Mouse (Mus musculus) neural tube, embryonic 13.5 days (tissue): ENCODE measurements around the gene Gm5431. TPM values are rescaled to one million over a fixed set of nuclear protein-coding genes. Genes with fewer than 3 reads are reported as not detected.
"Not testable (repeated sequence)": the region's sequence is repeated elsewhere in the genome, so short reads cannot be mapped to it uniquely, and the experiment has no call there.

Experiments used
- ATAC-seq: fragments of 200-750 bp; cut with Nextera tagmentation; 2 replicates; pipeline ENCODE4 v1.8.0; 2017; ENCODE audit warnings: low read depth, mild to moderate bottlenecking, moderate TSS enrichment, moderate library complexity
- H3K27ac ChIP-seq: fragments of 300-500 bp; sonication (generic); replicated peaks from 2 replicates; pipeline ENCODE4 v1.5.1; 2015; ENCODE audit warnings: moderate library complexity, mild to moderate bottlenecking, inconsistent platforms
- H3K27me3 ChIP-seq: fragments of 300-500 bp; sonication (generic); 2 replicates; pipeline ENCODE4 v1.6.1; 2015; ENCODE audit warnings: mild to moderate bottlenecking, inconsistent platforms
- H3K36me3 ChIP-seq: fragments of 300-500 bp; sonication (generic); 2 replicates; pipeline ENCODE4 v1.6.1; 2015; ENCODE audit warnings: mild to moderate bottlenecking, inconsistent platforms
- H3K4me1 ChIP-seq: fragments of 300-500 bp; sonication (generic); replicated peaks from 2 replicates; pipeline ENCODE4 v1.6.1; 2015; ENCODE audit warnings: inconsistent platforms
- H3K4me2 ChIP-seq: fragments of 300-500 bp; sonication (generic); 2 replicates; pipeline ENCODE4 v1.6.1; 2015; ENCODE audit warnings: inconsistent platforms, mild to moderate bottlenecking, moderate library complexity
- H3K4me3 ChIP-seq: fragments of 300-500 bp; sonication (generic); 2 replicates; pipeline ENCODE4 v1.5.1; 2015; ENCODE audit warnings: mild to moderate bottlenecking, inconsistent platforms
- H3K9ac ChIP-seq: fragments of 300-500 bp; sonication (generic); 2 replicates; pipeline ENCODE4 v1.6.1; 2015; ENCODE audit warnings: moderate library complexity, mild to moderate bottlenecking, inconsistent platforms
- H3K9me3 ChIP-seq: fragments of 300-500 bp; sonication (generic); 2 replicates; pipeline ENCODE4 v1.6.1; 2016; ENCODE audit warnings: inconsistent platforms
- WGBS: fragments of 180-500 bp; shearing (Covaris S2); methylation state at CpG from one replicate; pipeline ENCODE4 v1.1.7; 2015; 5-methylcytosine and 5-hydroxymethylcytosine counted together
- polyA plus RNA-seq: library from polyadenylated mRNA; unstranded; fragments of >200 nt; fragmentation: Nextera tagmentation; extraction: Ambion mirVana; gene quantifications from 2 replicates; pipeline ENCODE4 v1.2.1, GENCODE M21; 2015

The Gm5431 gene
- 0.18 and 0.34 TPM in 2 replicates for polyA plus RNA-seq

DNA sequence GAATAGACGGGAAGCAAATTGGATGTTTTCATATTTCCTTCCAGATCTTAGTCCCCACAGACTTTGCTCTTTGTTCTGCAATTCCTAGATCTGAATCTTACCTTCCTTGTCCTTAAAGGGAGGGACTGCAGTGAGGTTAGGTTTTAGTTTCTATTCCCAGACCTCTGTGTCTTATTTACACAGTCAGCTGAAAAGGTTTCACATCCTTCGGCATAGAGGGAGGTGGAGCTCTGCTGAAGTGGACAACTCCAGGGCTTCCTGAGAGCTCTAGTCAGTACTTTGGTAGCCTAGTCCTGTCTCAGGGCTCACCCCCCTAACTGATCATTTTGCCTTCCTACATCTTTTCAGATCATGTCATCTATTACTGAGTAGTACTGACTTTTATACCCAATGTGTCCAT lies at the start of gene Gm5431:
Gm5431 (minus strand) TSS at position 194 of the 400 bp plus-strand sequence.
- Histone ChIP-seq H3K9ac (no peak within 1 kb of the TSS), H3K4me3 (no peak within 1 kb of the TSS), H3K27ac (no peak within 1 kb of the TSS), H3K27me3 (no peaks in the 10 kb centered on the region), H3K36me3 (no peaks in the 10 kb centered on the region), H3K4me1 (no peaks in the 10 kb centered on the region), H3K9me3 (no peaks in the 10 kb centered on the region), H3K4me2 (no peak within 1 kb of the TSS)
- 73% methylated on average over 2 of the region's 2 CpGs for whole genome bisulfite sequencing
- no peak for ATAC-seq

DNA sequence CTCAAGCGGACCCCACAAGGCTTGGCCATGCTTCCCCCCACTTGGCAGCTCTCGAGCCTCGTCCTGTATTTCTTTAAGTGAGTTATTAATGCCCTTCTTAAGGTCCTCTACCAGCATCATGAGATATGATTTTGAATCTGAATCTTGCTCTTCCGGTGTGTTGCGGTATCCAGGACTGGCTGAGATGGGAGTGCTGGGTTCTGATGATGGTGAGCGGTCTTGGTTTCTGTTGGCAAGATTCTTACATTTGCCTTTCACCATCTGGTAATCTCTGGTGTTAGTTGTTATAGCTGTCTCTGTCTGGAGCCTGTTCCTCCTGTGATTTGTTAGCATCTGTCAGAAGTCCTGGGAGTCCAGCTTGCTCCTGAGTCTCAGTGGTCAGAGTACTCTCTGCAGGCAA lies 44.1 kb upstream of the Gm5431 start, which contains the start of gene Psme2b:
Psme2b (minus strand) TSS at position 101 of the 400 bp plus-strand sequence.
- H3K9ac ChIP-seq, H3K4me2 ChIP-seq, H3K4me3 ChIP-seq, ATAC-seq, H3K36me3 ChIP-seq, H3K9me3 ChIP-seq, H3K27ac ChIP-seq, H3K27me3 ChIP-seq, H3K4me1 ChIP-seq: not testable (repeated sequence)
- WGBS = 92% methylated on average over 6 of the region's 6 CpGs

- not testable (repeated sequence) for H3K4me2 ChIP-seq, H3K4me3 ChIP-seq, H3K9ac ChIP-seq, H3K36me3 ChIP-seq, H3K27ac ChIP-seq, H3K4me1 ChIP-seq, H3K27me3 ChIP-seq, H3K9me3 ChIP-seq, ATAC-seq
Measured at GRCm38 (mm10) chr11:48939286-48939685, 37.3 kb upstream of the Gm5431 start.

DNA sequence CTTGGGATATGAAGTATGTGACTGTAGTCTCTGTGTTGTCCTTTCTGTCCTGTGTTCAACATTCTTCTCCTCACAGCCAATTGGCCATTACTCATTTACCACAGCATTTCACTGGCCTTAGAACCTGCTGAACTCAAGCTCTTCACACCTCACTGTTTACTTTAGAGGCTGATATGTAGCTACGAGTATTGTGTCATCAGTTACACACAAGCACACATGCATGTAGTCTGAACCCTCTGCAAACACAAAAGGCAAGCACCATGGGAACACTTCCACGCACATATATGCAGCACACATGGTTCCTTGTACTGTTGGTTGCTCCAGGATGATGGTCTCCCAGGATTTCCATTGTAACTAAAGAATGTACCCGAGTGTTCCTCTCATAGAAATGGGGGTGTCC lies 33.3 kb upstream of the Gm5431 start:
- not testable (repeated sequence) for H3K36me3 ChIP-seq, H3K4me3 ChIP-seq, H3K9me3 ChIP-seq, H3K9ac ChIP-seq, ATAC-seq, H3K4me1 ChIP-seq, H3K4me2 ChIP-seq, H3K27me3 ChIP-seq, H3K27ac ChIP-seq
- 83% methylated on average over 1 of the region's 3 CpGs for WGBS

DNA sequence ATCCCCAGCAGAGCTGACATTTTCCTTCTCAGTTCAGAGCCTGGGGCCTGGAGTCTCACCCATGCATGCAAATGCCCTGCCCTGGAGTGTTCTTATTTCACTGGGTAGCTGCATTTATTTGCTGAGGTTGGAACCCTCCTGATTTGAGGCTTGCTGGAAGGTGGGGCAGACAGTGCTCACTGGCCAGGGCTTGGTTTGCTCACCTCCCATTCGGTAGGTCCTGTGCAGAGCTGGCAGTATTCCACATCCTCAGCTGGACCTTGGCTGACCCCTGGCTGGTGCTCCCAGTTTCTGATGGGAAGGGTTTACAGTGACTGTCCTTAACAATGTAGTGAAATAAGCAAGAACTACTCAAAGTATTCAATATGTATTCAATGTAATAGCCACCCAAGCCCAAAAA lies 31.9 kb upstream of the Gm5431 start:
- not testable (repeated sequence) for H3K36me3 ChIP-seq, H3K4me1 ChIP-seq, H3K4me2 ChIP-seq, H3K9me3 ChIP-seq, H3K9ac ChIP-seq, H3K4me3 ChIP-seq, ATAC-seq, H3K27me3 ChIP-seq, H3K27ac ChIP-seq
- WGBS = 75% methylated on average over 1 of the region's 1 CpGs

DNA sequence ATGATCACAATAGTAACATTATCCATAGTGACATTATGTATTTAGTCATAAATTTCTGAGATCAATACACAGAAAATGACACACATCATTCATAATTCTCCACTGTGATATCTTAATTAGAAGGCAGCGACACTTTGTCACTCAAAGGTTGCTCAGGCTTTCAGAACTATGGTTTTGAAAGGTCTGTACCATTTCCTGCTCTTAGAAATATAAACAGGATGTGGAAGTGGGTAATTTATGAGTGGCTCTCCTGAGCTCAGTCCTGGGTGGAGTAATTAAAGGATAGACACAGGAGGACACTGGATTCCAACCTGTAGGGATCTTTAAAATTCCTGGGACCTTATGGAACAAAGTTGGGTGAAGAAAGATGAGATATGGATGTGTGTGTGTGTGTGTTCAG lies 31.4 kb upstream of the Gm5431 start:
- not testable (repeated sequence) for ATAC-seq, H3K4me3 ChIP-seq, H3K36me3 ChIP-seq, H3K27me3 ChIP-seq, H3K4me1 ChIP-seq, H3K9ac ChIP-seq, H3K27ac ChIP-seq, H3K9me3 ChIP-seq, H3K4me2 ChIP-seq
- WGBS = 80% methylated on average over 1 of the region's 1 CpGs

DNA sequence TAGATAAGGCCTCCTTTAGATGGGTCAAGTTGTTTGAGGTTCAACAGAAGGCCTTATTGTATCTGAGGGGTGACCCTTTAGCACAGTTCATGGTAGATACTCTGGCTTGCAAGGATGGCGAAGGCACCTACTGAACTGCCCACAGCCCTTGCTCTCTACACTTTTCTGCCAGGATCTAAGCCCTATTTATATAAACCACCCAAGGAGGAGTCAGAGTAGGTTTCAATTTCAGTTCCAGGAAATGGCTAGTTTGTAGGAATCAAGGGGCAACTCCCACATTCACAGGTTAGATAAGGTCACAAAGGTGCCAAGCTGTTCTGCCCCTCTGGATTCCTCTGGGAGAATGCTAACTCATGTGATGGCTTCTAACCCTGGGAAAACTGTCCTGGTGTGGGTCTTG lies 26.1 kb upstream of the Gm5431 start:
- ATAC-seq, H3K36me3 ChIP-seq, H3K9ac ChIP-seq, H3K4me2 ChIP-seq, H3K27me3 ChIP-seq, H3K4me3 ChIP-seq, H3K4me1 ChIP-seq, H3K9me3 ChIP-seq, H3K27ac ChIP-seq: not testable (repeated sequence)
- 88% methylated on average over 1 of the region's 1 CpGs for WGBS

- H3K4me3 ChIP-seq, H3K27ac ChIP-seq, H3K9ac ChIP-seq, H3K27me3 ChIP-seq, H3K36me3 ChIP-seq, H3K9me3 ChIP-seq, ATAC-seq, H3K4me2 ChIP-seq, H3K4me1 ChIP-seq: not testable (repeated sequence)
Measured at GRCm38 (mm10) chr11:48926437-48926836, 24.4 kb upstream of the Gm5431 start.

DNA sequence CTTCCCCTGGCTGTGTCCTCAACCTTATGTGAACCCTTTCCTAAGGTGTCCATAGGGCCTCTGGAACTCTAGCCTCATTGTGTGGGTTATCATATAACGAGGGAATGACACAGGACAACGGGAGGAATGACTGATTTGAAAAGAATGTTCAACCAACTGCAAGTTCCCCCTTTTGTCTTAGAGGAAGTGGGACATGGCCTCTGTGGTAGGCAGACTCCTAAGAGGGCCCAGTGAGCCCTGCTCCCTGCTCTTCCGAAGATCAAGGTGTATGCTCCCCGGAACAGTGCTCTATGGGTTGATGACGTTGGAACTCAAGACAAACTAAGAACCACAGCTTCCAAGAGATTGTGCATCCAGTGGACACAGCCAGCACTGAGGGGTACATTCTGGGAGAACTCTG lies 21.8 kb upstream of the Gm5431 start:
- not testable (repeated sequence) for H3K4me2 ChIP-seq, H3K36me3 ChIP-seq, ATAC-seq, H3K27me3 ChIP-seq, H3K9me3 ChIP-seq, H3K4me3 ChIP-seq, H3K4me1 ChIP-seq, H3K27ac ChIP-seq, H3K9ac ChIP-seq
- 85% methylated on average over 5 of the region's 5 CpGs for whole genome bisulfite sequencing

- Histone ChIP-seq H3K27ac (no peak overlapping the region), H3K9me3 (no peaks in the 10 kb centered on the region), H3K36me3 (no peaks in the 10 kb centered on the region), H3K27me3 (no peaks in the 10 kb centered on the region), H3K9ac (no peak overlapping the region), H3K4me2 (no peak overlapping the region), H3K4me3 (no peak overlapping the region), H3K4me1 (no peaks in the 10 kb centered on the region)
- ATAC-seq = no peak
- 86% methylated on average over 3 of the region's 3 CpGs for WGBS
Measured at GRCm38 (mm10) chr11:48918380-48918779, 16.4 kb upstream of the Gm5431 start.

- H3K36me3 ChIP-seq = no peaks in the 10 kb centered on the region
- no peaks in the 10 kb centered on the region for H3K9me3 ChIP-seq
- ATAC-seq = no peak
- no peak overlapping the region for H3K9ac ChIP-seq
- H3K4me2 ChIP-seq = no peak overlapping the region
- H3K27ac ChIP-seq = no peak overlapping the region
- H3K27me3 ChIP-seq = no peaks in the 10 kb centered on the region
- no peak overlapping the region for H3K4me3 ChIP-seq
- no peaks in the 10 kb centered on the region for H3K4me1 ChIP-seq
- 94% methylated on average over 1 of the region's 1 CpGs for WGBS
Measured at GRCm38 (mm10) chr11:48913611-48914010, 11.6 kb upstream of the Gm5431 start.

GRCm38 (mm10) chr11:48908459-48908858 lies 6.4 kb upstream of the Gm5431 start:
- ATAC-seq = no peak
- 64% methylated on average over 1 of the region's 1 CpGs for WGBS
- no peak overlapping the region for H3K4me3 ChIP-seq
- H3K4me2 ChIP-seq = no peak overlapping the region
- H3K9me3 ChIP-seq = no peaks in the 10 kb centered on the region
- no peak overlapping the region for H3K27ac ChIP-seq
- H3K36me3 ChIP-seq = no peaks in the 10 kb centered on the region
- no peak overlapping the region for H3K9ac ChIP-seq
- no peaks in the 10 kb centered on the region for H3K4me1 ChIP-seq
- H3K27me3 ChIP-seq = no peaks in the 10 kb centered on the region

DNA sequence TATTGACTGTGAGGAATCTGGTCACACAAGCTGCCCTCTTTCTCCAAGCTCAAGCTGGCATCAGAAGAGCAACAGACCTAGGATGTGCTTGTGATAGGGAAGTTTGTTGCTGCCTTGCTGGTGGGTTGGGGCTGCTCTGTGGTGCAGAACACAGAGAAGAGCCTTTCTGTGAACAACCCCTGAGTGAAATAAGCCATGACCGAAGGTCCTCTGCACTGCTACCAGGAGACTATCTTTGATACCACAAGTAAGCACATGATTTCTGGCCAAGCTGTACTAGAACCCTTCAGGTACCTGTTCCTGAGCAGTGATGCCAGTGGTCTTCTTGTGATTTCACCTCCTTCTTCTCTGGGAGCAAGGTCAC lies 465 bp downstream of the Gm5431 start:
- ATAC-seq, H3K36me3 ChIP-seq, H3K4me2 ChIP-seq, H3K4me1 ChIP-seq, H3K4me3 ChIP-seq, H3K9me3 ChIP-seq, H3K27me3 ChIP-seq, H3K27ac ChIP-seq, H3K9ac ChIP-seq: not testable (repeated sequence)
- 93% methylated on average over 1 of the region's 1 CpGs for WGBS
